Mouse (Mus musculus) hindbrain, postnatal 0 days (tissue): ENCODE results near the gene Alg9. TPM values are rescaled to one million over a fixed set of nuclear protein-coding genes. Genes with fewer than 3 reads are reported as not detected.
A peak's percentile ranks its signal among the peaks of the same experiment; 100 is the strongest.

Experiments used
- ATAC-seq: fragments of 200-750 bp; cut with Nextera tagmentation; 2 replicates; pipeline ENCODE4 v1.8.0; 2017; ENCODE audit warnings: mild to moderate bottlenecking, moderate TSS enrichment, moderate library complexity
- DNase-seq: peaks from one replicate; pipeline ENCODE4 v3.0.0-alpha.2; 2015; ENCODE audit warnings: low spot score
- H3K27ac ChIP-seq: fragments of 300-500 bp; sonication (generic); 2 replicates; pipeline ENCODE4 v1.5.1; 2014; ENCODE audit warnings: mild to moderate bottlenecking
- H3K27me3 ChIP-seq: fragments of 300-500 bp; sonication (generic); 2 replicates; pipeline ENCODE4 v1.6.1; 2014; ENCODE audit warnings: low read length, mixed read lengths; ENCODE audit not compliant: insufficient read depth
- H3K36me3 ChIP-seq: fragments of 300-500 bp; sonication (generic); 2 replicates; pipeline ENCODE4 v1.6.1; 2014; ENCODE audit warnings: low read length, mixed read lengths; ENCODE audit not compliant: insufficient read depth
- H3K4me1 ChIP-seq: fragments of 300-500 bp; sonication (generic); 2 replicates; pipeline ENCODE4 v1.6.1; 2014; ENCODE audit warnings: antibody characterized with exemption, low read length, mixed read lengths; ENCODE audit not compliant: insufficient read depth
- H3K4me2 ChIP-seq: fragments of 300-500 bp; sonication (generic); 2 replicates; pipeline ENCODE4 v1.6.1; 2014; ENCODE audit warnings: low read depth, mild to moderate bottlenecking, low read length, moderate library complexity, mixed read lengths
- H3K4me3 ChIP-seq: fragments of 300-500 bp; sonication (generic); 2 replicates; pipeline ENCODE4 v1.5.1; 2014; ENCODE audit warnings: low read length
- H3K9ac ChIP-seq: fragments of 300-500 bp; sonication (generic); replicated peaks from 2 replicates; pipeline ENCODE4 v1.6.1; 2014; ENCODE audit warnings: mild to moderate bottlenecking, low read length, moderate library complexity, mixed read lengths
- H3K9me3 ChIP-seq: fragments of 300-500 bp; sonication (generic); 2 replicates; pipeline ENCODE4 v1.6.1; 2016; ENCODE audit warnings: low read length, mixed read lengths
- CTCF ChIP-seq: IDR thresholded peaks from 2 replicates; pipeline ENCODE4 v1.5.1; 2016; ENCODE audit warnings: antibody characterized with exemption, control low read depth, low read depth
- WGBS: fragments of 180-500 bp; shearing (Covaris S2); extraction: QIAGEN DNeasy Blood & Tissue Kit; methylation state at CpG from one replicate; pipeline ENCODE4 v1.1.7; 2014; 5-methylcytosine and 5-hydroxymethylcytosine counted together
- polyA plus RNA-seq: library from polyadenylated mRNA; unstranded; fragments of >200 nt; fragmentation: Nextera tagmentation; extraction: Ambion mirVana; gene quantifications from 2 replicates; pipeline ENCODE4 v1.2.1, GENCODE M21; 2015
- total RNA-seq: library from RNA; depleted of rRNA; stranded (reverse); fragments of >200 nt; gene quantifications from 2 replicates; pipeline ENCODE4 v1.2.3, GENCODE M21; 2014

Gene Alg9
- total and polyA plus RNA-seq, 2 experiments from 2014 or later = 49.9 to 94.0 TPM

- no peaks in the 10 kb centered on the region for H3K9me3 ChIP-seq
- DNase-seq (no peak), ATAC-seq (no peak)
- H3K9ac ChIP-seq = no peak overlapping the region
- WGBS = 72% methylated on average over 13 of the region's 13 CpGs
- no peak overlapping the region for H3K4me2 ChIP-seq
- no peak overlapping the region for H3K27ac ChIP-seq
- H3K27me3 ChIP-seq = no peaks in the 10 kb centered on the region
- no peak for TF ChIP-seq CTCF
- no peak overlapping the region for H3K4me3 ChIP-seq
- H3K36me3 ChIP-seq = peaks cover 10% of the 10 kb centered on the region
- no peaks in the 10 kb centered on the region for H3K4me1 ChIP-seq
Measured at GRCm38 (mm10) chr9:50841079-50841789, 66.4 kb downstream of the Alg9 start.

GRCm38 (mm10) chr9:50845081-50845480 is 70.3 kb downstream of the Alg9 start, which contains the start of gene Ppp2r1b:
TSS of gene Ppp2r1b (plus strand) at chr9:50845301.
- Histone ChIP-seq H3K9ac (no peak within 1 kb of the TSS), H3K27ac (no peak within 1 kb of the TSS), H3K4me2 (no peak within 1 kb of the TSS), H3K27me3 (no peaks in the 10 kb centered on the region), H3K9me3 (no peaks in the 10 kb centered on the region), H3K4me1 (no peaks in the 10 kb centered on the region), H3K4me3 (no peak within 1 kb of the TSS), H3K36me3 (peaks cover 10% of the 10 kb centered on the region)
- TF ChIP-seq CTCF = no peak
- WGBS = 93% methylated on average over 3 of the region's 3 CpGs
- ATAC-seq (no peak), DNase-seq (no peak)

- Histone ChIP-seq H3K36me3 (peaks cover 10% of the 10 kb centered on the region), H3K9me3 (no peaks in the 10 kb centered on the region), H3K4me1 (no peaks in the 10 kb centered on the region), H3K9ac (no peak overlapping the region), H3K27ac (no peak overlapping the region), H3K27me3 (no peaks in the 10 kb centered on the region), H3K4me3 (no peak overlapping the region), H3K4me2 (no peak overlapping the region)
- TF ChIP-seq CTCF = no peak
- DNase-seq = no peak
- WGBS = 70% methylated on average over 9 of the region's 9 CpGs
- ATAC-seq = no peak
Measured at GRCm38 (mm10) chr9:50845547-50845946, 70.7 kb downstream of the Alg9 start.

- Histone ChIP-seq H3K4me3 (no peak overlapping the region), H3K9ac (no peak overlapping the region), H3K27ac (no peak overlapping the region), H3K9me3 (no peaks in the 10 kb centered on the region), H3K4me1 (no peaks in the 10 kb centered on the region), H3K27me3 (no peaks in the 10 kb centered on the region), H3K36me3 (peaks cover 10% of the 10 kb centered on the region), H3K4me2 (no peak overlapping the region)
- ATAC-seq = no peak
- WGBS = 88% methylated on average over 6 of the region's 6 CpGs
- no peak for TF ChIP-seq CTCF
- DNase-seq = no peak
Measured at GRCm38 (mm10) chr9:50847133-50847532, 72.3 kb downstream of the Alg9 start.

GRCm38 (mm10) chr9:50847606-50848368 is 73.0 kb downstream of the Alg9 start:
- TF ChIP-seq CTCF = no peak
- H3K27ac ChIP-seq = no peak overlapping the region
- no peak for DNase-seq
- 70% methylated on average over 12 of the region's 12 CpGs for WGBS
- H3K9me3 ChIP-seq = no peaks in the 10 kb centered on the region
- ATAC-seq = no peak
- H3K4me1 ChIP-seq = no peaks in the 10 kb centered on the region
- H3K27me3 ChIP-seq = no peaks in the 10 kb centered on the region
- H3K4me2 ChIP-seq = no peak overlapping the region
- H3K4me3 ChIP-seq = no peak overlapping the region
- H3K36me3 ChIP-seq = peaks cover 8% of the 10 kb centered on the region
- H3K9ac ChIP-seq = no peak overlapping the region

- Histone ChIP-seq H3K9me3 (no peaks in the 10 kb centered on the region), H3K9ac (no peak overlapping the region), H3K27me3 (no peaks in the 10 kb centered on the region), H3K4me1 (peaks cover 6% of the 10 kb centered on the region; the same call in 1 of the 2 replicates), H3K36me3 (peaks cover 6% of the 10 kb centered on the region), H3K4me2 (no peak overlapping the region), H3K27ac (no peak overlapping the region), H3K4me3 (no peak overlapping the region)
- no peak for TF ChIP-seq CTCF
- DNase-seq (no peak), ATAC-seq (peak; percentile 27; the same call in 1 of the 2 replicates)
- 66% methylated on average over 5 of the region's 5 CpGs for WGBS
Measured at GRCm38 (mm10) chr9:50848821-50849220, 74.0 kb downstream of the Alg9 start.
